8 mouse cellular contexts compared by ENCODE assay signal in the genomic region with DNA sequence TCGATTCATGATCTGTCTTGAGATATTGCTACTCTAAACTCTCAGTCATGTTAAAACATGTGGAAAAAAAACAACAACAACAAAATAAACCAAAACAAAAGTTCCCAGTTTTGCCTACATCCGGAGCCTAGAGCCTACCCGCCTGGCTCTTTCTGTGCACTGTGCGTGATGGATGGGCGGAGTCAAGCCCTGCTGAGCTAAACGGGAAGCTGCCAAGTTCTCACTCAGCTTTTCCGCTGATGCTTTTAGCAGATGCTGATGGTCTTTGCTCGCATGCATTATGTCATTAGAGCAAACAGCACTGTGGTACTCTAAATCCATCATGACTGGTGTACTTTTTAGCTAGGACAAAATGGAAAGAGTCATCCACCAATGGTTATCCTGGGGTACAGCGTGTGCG. TPM values are rescaled to one million over a fixed set of nuclear protein-coding genes. Genes with fewer than 3 reads are reported as not detected.
DNase-seq lines count a peak whose midpoint lies in the region; ATAC-seq lines count a peak whose summit lies in the region.

No protein-coding gene starts in this region.

- H3K4me2 ChIP-seq in forebrain, embryonic 13.5 days: peak overlapping the region; percentile 36
- H3K4me2 ChIP-seq in liver, embryonic 13.5 days: peak overlapping the region; percentile 21

- H3K36me3 ChIP-seq in forebrain, embryonic 13.5 days (ENCODE audit: poor library complexity, severe bottlenecking): no peaks in the 10 kb centered on the region
- no peaks in the 10 kb centered on the region for H3K36me3 ChIP-seq in liver, embryonic 13.5 days

- WGBS in forebrain, embryonic 13.5 days: 33% methylated on average over 10 of the region's 10 CpGs
- 30% methylated on average over 10 of the region's 10 CpGs for WGBS in liver, embryonic 13.5 days (ENCODE audit: insufficient replicate concordance)

- 0 out of 2 replicates have a peak, but pooled peaks cover 7% of the 10 kb centered on the region for H3K4me1 ChIP-seq in forebrain, embryonic 13.5 days
- H3K4me1 ChIP-seq in liver, embryonic 13.5 days (replicated peaks): no peaks in the 10 kb centered on the region

- DNase-seq in MN1 (ENCODE audit: low spot score): peak; percentile 64
- peak; percentile 71 for DNase-seq in heart, postnatal 4 days
- no peak for DNase-seq in liver, embryonic 13.5 days
- peak; percentile 60 for DNase-seq in retina, postnatal 1 day
- DNase-seq in right cerebral cortex, adult 18-20 months: no peak
- no peak for DNase-seq in frontal cortex, adult 2 months (ENCODE audit: extremely low spot score in 1 of 2, low spot score in 1 of 2)

- peak; percentile 49 for ATAC-seq in CD4-positive, CD25-positive, alpha-beta regulatory T cell, adult 4 months
- peak; percentile 50; the same call in 1 of the 2 replicates for ATAC-seq in forebrain, embryonic 13.5 days
- ATAC-seq in liver, embryonic 13.5 days (ENCODE audit: low read depth): no peak

- peak overlapping the region; percentile 2; the same call in 1 of the 2 replicates for H3K4me3 ChIP-seq in forebrain, embryonic 13.5 days
- H3K4me3 ChIP-seq in liver, embryonic 13.5 days (replicated peaks): no peak overlapping the region

- no peaks in the 10 kb centered on the region for H3K27me3 ChIP-seq in forebrain, embryonic 13.5 days
- peaks cover 16% of the 10 kb centered on the region for H3K27me3 ChIP-seq in liver, embryonic 13.5 days

- H3K9ac ChIP-seq in forebrain, embryonic 13.5 days: no peak overlapping the region
- no peak overlapping the region for H3K9ac ChIP-seq in liver, embryonic 13.5 days

- H3K9me3 ChIP-seq in forebrain, embryonic 13.5 days (replicated peaks): no peaks in the 10 kb centered on the region
- no peaks in the 10 kb centered on the region for H3K9me3 ChIP-seq in liver, embryonic 13.5 days (replicated peaks)

- H3K27ac ChIP-seq in forebrain, embryonic 13.5 days: no peak overlapping the region
- H3K27ac ChIP-seq in liver, embryonic 13.5 days: no peak overlapping the region

RNA-seq across cellular contexts. Expression of a gene that starts 20.6 kb away (rescaled TPM):
- polyA plus RNA-seq in CD4-positive, CD25-positive, alpha-beta regulatory T cell, adult 4 months (2017; shearing (Covaris generic)): 10 to 100 TPM in 1 of 2 experiments, 1 to 10 TPM in 1; 7.6 to 11.2 TPM
- 18.2 and 20.7 TPM in 2 replicates for polyA plus RNA-seq in forebrain, embryonic 13.5 days (2015; fragmentation: Nextera tagmentation; extraction: Ambion mirVana)
- 10 to 100 TPM; 11.9 TPM for total RNA-seq in heart, postnatal 4 days (2021)
- polyA plus RNA-seq in liver, embryonic 13.5 days (2015; fragmentation: Nextera tagmentation; extraction: Ambion mirVana): 7.2 and 7.6 TPM in 2 replicates
- polyA plus RNA-seq in frontal cortex, adult 2 months (2012; rRNA removed): 6.6 and 7.8 TPM in 2 replicates

RNA-seq across cellular contexts. Expression of a gene that starts 48.6 kb away (rescaled TPM):
- polyA plus RNA-seq in CD4-positive, CD25-positive, alpha-beta regulatory T cell, adult 4 months (2017; shearing (Covaris generic)): 1 to 10 TPM; 3.9 to 6.2 TPM
- polyA plus RNA-seq in forebrain, embryonic 13.5 days (2015; fragmentation: Nextera tagmentation; extraction: Ambion mirVana): 22.1 and 23.3 TPM in 2 replicates
- 10 to 100 TPM; 33.4 to 34.0 TPM for total RNA-seq in heart, postnatal 4 days (2021)
- 5.8 and 7.0 TPM in 2 replicates for polyA plus RNA-seq in liver, embryonic 13.5 days (2015; fragmentation: Nextera tagmentation; extraction: Ambion mirVana)
- 53.6 and 53.7 TPM in 2 replicates for polyA plus RNA-seq in frontal cortex, adult 2 months (2012; rRNA removed)

Comparison
In these comparisons a context has a peak if more than half of its experiments do, and no peak if none do; other contexts are left out.
1. DNase-seq: peak in MN1 (single experiment), heart, postnatal 4 days (single experiment) and retina, postnatal 1 day (single experiment); none in liver, embryonic 13.5 days (single experiment), right cerebral cortex, adult 18-20 months (single experiment) and frontal cortex, adult 2 months (0 of 2).